Mouse (Mus musculus): Measurements from ENCODE around the gene Atxn7l2.

The Atxn7l2 gene

DNA sequence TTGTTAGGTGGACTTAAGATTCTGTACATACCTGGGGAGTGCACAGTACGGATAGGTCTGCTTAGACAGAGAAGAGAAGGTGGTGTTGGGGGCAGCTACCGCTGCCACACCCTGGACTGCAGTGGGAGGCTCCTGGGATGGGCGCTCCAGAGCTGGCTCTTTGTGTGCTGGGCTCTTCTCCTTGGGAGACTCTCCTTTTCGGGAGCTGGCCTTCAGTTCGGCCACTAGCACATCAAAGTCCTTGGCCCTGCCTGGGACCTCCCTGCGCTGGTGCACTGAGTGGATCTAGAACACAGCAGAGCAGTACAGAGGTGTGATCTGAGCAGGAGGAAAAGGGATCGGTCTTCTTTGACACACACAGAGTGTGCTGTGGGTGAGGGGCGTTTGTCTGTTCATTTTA lies 5.1 kb downstream of the Atxn7l2 start:
- DNase-seq (ENCODE audit: low spot score in 2 of 2): no peak

DNA sequence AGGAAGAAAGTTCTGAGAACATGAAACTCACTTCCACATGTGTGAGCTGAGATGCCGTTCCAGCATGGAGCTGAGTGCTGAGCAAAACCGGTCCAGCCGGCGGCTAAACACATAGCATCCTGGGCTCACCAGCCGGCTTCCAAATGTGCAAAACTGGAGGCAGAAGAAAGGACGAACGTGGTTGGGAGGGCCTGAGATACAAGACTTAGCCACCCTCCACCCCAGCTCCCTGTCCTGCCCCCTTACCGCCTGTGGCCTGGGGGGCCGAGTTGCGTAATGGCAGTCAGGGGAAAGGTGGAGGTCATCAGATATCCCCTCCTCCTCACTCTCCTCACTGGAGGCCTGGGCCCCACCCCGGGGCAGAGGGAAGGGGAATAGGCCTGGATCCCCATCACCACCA lies 6.3 kb downstream of the Atxn7l2 start:
- no peak for DNase-seq (ENCODE audit: low spot score in 2 of 2)

DNA sequence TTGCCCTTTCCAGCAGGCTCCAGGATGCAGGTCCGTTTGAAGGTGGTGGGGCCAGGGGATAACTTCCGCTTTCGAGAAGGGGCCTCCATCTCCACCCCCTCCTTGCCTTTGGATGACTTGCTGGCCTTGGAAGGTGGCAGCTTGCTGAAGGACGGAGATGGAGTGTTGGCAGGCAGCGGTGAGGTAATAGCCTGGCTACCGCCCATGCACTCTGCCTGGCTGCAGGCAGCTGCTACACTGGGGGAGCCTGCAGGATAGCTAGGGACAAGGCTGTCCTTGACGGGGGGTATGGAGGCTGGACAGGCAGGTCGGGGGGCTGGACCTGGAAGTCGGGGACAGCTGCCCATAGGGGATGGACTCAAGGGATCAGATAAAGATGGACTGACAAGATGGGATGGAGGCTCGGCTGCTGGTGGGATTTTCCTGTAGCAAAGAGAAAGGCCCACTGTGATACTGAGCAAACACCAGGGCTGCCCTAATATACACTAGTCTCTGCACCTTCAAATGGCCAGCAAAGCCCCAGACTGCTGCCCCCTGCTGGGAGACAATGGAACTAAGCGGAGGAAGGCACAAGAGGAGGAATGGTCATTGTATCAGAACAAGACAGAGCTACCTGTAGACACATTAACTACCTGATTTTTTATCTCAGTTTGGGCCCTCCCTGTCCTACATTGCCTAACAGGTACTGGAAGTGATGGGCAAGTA lies 7.0 kb downstream of the Atxn7l2 start:
- peak; percentile 63 to 76 for DNase-seq (ENCODE audit: low spot score in 2 of 2)

DNA sequence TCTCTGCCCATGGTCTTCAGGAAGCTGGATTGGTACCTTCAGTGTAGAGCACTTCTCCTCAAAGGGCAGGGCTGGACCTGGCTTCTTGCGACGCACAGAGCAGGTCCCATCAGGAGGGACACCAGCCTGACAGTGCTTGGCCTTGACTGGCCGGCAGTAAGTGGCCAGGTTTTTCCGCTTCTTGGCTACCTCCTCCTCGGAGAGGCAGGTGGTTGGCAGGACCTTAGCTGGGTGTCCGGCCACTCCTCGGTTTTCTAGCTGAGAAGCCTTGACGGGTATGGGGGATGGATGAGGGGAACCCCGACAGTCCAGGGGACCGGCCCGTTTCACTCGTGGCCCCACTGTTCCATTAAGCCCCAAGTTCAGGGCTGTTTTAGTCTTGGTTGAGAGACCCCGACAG lies 7.5 kb downstream of the Atxn7l2 start:
- no peak for DNase-seq (ENCODE audit: low spot score in 2 of 2)

DNA sequence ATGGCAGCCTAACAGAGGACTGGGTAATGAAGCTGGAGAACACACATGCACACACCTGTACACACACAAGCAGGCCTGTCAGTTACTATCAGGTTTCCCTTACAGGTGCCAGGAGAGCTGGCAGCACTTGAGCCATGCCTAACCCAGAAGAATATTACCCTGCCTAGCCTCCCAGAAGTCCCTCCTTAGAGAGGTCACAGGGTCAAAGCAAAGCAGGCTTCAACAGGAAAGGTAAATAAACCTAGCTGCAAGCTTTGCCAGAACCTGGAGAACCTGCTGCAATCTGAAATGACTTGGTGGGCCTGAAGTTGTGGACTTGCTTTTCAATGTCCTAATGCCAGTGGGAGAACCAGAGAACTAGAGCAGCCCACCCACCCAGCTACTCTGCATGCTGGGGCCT lies 8.2 kb downstream of the Atxn7l2 start:
- DNase-seq (ENCODE audit: low spot score in 2 of 2): peak; percentile 63 to 66

DNA sequence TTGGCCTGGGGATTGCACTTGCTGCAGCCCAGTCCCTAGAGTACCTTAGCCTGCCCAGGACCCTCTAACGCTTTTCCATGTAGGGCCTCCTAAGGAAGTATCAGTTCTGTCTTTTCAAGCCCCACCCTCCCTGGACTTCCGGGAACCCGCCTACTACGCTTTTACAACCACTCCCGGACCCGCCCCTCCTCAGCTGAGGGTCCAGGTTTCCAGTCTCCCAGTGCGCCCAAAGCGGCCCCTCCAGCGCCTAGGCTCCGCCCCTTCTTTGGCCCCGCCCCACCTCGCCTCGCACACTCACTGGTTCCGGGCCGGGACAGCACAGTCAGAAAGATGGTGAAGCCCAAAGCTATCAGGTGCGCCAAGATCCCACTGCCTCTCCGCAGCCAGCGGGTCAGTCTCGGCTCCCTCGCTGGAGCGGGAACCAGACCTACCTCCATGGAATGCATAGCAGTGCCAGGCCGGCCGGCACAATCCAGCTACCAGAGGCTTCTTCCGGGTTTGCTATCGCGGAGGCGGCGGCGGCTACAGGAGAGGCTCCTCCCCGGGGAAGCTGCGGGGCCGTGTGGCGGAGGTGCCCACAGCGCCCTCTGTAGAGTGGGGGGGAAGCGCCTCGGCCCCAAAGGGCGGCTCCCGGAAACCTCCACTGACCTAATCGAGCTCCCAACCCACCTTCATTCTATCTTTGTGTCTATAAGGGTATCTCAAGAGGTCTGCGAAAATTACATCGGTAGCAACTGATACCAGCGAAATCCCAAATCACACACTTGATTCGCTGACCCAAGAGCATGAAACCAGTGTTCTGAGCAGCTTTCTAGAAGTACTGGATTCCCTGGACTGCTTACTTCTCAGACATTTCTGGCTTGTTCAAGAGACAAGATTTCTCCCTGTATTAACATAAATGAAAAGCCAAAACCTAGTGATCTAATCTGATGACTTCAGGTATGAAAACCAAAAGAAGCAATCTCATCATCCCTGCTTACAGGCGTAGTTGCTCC lies 10.1 kb downstream of the Atxn7l2 start, which contains the start of gene Cyb561d1:
Gene Cyb561d1 (minus strand): TSS at position 884 of the 995 bp plus-strand sequence.
- peak; percentile 94 to 95 for DNase-seq (ENCODE audit: low spot score in 2 of 2)

DNA sequence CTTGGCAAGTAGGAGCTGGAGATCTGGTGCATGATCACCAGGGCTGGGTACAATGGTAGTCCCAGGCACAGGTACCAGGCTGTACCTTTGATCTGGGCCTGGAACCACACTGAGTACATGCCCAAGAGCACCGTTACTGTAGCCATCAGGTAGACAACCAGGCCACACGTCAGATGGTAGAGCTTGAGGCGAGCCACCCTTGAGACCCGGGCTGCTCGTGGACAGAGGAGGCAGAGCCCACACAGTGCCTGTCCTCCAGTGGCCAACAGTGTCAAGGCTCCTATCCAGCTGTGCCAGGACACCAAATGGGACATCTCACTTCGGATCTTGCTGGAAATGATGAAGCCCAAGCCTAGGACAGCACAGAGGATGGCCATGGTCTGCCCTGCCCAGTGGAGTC lies 11.5 kb downstream of the Atxn7l2 start:
- no peak for DNase-seq (ENCODE audit: low spot score in 2 of 2)

DNA sequence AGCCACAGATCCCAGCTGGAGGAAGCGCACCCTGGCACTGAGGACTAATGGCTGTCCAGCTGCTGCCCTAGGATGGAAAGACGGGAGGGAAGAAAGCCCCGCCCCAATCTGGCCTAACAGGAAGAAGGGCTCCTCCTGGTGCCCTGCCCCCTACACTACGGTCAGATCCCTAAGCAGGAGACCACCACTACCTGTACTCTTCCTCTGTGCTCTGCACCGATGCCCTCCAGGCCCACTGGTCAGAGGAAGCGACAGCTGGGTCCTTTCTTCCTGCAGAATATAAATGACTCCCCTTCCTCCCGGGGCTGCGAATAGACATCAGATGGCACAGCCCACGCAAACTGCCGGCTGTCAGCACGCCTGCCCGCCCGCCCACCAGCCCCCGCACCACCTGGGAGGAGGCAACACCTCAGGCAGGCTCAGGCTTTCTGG lies 13.7 kb downstream of the Atxn7l2 start:
- no peak for DNase-seq (ENCODE audit: low spot score in 2 of 2)

DNA sequence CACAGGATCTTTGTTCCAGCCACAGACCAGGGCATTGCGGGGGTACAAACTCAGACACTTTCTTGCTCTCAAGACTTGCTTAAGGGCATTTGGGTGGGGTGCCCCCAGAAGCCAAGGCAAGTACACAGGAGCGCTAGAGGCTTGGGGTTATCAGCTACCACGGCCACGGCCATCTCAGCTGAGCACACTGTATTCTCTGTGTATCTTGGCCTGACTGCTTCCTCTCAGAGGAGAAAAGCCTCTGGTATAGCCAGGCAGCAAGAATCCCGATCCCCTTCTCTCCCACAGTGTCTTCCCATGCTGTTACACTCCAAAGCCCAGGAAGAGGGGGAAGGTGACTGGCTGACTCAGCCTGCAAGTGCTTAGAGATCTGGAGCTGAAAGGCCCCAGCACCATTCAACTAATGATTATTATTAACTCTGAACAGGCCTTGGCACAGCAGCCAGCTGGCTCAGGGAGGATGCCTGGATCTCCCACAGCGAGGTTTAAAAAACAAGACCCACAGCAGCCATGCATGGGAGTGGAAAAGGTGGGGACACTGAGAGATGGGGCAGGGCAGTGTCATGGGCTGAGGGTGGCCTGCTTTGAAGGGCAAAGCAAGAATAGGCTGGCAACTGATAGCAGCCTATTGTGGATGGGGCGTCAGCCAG lies 14.7 kb downstream of the Atxn7l2 start:
- no peak for DNase-seq (ENCODE audit: low spot score in 2 of 2)

DNA sequence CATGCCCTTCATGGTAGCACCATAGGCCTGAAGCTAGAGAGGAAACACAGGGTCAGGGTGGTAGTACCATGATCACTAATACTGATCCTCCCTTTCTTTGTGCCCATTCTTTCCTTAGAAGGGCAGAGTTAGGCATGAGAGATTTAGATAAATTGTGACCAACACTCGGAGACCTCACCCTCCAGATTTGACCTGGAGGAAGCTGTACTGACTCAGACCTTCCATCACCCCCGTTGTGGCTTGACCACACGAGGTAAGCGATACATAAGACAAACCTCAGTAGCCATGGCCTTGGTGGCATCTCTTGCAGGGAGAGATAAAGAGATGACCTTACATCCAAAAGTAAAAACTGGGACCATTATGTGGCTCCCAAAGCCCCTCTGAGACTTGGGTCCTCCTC lies 15.4 kb downstream of the Atxn7l2 start:
- DNase-seq (ENCODE audit: low spot score in 2 of 2): no peak

DNA sequence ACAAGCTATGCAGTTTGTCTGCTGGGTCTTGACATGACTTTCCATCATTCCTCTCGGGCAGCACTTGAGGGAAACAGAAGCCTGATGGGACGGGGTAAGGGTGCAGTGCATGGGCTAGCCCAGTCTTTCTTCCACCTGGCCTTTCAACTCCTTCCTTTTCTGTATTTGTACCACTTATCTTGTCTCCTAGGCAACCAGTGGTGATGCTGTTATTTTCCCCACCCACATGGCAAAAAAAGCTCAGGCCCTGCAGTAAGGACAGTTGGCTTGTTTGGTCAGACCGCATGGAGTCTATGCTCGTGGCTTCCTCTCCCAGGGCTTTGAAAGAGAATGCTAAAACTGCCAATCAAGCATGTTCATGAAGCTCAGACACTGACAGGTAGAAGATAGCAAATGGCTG lies 17.0 kb downstream of the Atxn7l2 start:
- no peak for DNase-seq (ENCODE audit: low spot score in 2 of 2)

DNA sequence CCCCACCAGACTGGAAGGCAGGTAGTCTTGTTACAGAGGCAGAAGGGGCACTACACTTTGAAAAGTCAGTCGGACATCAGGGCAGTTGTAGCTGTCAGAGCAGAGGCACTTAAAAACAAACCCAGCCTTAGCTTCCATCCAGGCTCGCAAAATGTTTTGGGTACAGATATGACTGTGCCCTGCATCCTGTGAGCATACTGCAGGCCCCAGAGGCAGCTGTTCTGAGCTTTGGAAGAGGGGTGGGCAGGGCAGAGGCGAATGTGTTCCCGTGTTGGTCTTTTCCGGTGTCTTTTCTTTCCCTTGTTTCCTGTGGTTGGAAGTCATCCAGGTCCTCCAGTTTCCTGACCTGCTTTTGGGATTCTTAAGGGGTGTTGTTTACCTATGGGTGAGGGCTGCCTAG lies 20.8 kb downstream of the Atxn7l2 start:
- DNase-seq (ENCODE audit: low spot score in 2 of 2): no peak

DNA sequence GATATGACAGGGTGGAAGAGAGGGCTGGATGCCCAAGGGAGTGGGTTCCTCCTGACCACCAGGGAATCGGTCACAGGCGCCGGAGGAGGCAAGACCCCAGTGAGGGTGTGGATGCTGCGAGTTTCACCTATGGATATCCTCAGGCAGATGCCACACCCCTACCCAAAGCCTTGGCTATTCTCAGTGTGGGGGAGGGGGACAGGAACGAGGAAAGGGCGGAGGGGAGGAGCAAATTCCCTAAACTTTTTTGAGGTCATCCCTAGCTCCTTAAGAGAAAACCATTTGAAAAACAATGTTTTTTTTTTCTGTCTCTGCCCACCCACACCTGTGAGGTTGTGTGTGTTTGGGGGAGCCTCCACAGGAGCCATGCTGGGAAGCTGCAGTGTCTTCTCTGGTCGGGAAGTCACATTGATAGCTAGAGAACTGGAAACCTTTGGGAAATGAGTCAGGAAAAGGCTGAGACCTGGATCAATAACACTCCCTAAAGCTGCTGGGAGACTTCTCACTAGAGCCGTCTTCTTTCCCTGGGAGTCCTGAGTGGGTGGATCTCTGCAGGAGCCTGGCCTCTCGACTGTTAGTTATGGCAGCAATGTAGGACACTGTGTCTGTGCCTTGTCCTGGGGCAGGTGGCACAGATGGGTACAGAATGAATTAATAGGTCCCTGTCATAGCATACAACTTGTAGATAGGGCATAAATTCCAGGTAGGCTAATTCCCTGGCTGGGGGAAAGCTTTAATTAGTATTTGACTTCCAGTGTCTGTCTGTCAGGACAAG lies 21.8 kb downstream of the Atxn7l2 start:
- no peak for DNase-seq (ENCODE audit: low spot score in 2 of 2)

DNA sequence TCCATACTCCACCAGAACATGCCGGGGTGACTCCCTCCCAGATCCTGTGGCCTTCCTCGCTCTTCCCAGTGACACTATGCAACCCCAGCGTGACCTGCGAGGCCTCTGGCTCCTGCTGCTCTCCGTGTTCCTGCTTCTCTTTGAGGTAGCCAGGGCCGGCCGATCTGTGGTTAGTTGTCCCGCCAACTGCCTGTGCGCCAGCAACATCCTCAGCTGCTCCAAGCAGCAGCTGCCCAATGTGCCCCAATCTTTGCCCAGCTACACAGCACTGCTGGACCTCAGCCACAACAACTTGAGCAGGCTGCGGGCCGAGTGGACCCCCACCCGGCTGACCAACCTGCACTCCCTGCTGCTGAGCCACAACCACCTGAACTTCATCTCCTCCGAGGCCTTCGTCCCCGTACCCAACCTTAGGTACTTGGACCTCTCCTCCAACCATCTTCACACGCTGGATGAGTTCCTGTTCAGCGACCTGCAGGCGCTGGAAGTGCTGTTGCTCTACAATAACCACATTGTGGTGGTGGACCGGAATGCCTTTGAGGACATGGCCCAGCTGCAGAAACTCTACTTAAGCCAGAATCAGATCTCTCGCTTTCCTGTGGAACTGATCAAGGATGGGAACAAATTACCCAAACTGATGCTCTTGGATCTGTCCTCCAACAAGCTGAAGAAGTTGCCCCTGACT lies 23.5 kb downstream of the Atxn7l2 start:
- DNase-seq (ENCODE audit: low spot score in 2 of 2): no peak

DNA sequence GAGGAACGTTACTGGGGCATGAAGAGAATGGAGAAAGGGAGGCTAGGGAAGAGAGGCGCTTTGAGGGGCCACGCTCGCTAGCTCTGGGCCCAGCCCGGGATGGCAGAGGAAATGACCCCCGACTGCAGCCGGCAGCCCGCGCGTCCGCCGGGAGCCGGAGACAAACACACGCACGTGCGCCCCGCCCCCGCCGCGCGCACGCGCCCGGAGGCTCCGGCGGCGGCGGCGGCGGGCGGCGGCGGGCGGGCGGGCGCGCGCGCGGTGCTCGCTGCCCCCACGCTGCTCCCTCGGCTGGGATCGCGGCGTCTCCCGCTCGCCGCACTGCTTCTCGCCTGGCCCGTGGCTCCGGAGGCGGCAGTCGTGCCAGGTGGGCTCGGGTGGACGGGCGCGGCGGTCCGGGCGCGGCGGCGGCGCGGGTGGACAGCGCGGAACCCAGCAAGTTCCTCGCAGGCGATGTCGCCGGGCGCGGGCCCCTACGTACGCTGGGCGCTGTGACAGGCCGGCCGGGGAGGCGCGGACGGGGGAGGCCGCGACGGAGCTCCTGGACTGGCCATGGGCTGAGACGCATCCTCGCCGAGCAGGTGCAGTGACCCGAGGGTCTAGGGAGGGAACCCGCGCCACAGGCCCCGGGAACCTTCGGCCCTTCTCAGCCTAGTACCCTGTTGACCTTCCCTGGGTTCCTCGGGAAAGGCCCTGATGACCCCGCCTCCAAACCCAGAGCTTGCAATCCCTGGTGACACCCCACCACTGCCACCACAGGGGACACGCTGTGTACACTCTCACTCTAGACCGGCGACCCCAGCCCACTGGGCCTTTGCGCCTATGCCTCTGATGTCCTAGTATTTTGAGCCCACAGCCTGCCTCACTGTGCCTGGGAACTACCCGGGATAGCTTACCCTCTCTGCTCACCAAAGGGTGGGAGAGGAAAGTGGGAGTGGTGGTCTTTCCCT lies 24.4 kb downstream of the Atxn7l2 start, which contains the start of gene Amigo1:
Gene Amigo1 (plus strand): TSS at position 238 of the 950 bp plus-strand sequence.
- no peak for DNase-seq (ENCODE audit: low spot score in 2 of 2)

DNA sequence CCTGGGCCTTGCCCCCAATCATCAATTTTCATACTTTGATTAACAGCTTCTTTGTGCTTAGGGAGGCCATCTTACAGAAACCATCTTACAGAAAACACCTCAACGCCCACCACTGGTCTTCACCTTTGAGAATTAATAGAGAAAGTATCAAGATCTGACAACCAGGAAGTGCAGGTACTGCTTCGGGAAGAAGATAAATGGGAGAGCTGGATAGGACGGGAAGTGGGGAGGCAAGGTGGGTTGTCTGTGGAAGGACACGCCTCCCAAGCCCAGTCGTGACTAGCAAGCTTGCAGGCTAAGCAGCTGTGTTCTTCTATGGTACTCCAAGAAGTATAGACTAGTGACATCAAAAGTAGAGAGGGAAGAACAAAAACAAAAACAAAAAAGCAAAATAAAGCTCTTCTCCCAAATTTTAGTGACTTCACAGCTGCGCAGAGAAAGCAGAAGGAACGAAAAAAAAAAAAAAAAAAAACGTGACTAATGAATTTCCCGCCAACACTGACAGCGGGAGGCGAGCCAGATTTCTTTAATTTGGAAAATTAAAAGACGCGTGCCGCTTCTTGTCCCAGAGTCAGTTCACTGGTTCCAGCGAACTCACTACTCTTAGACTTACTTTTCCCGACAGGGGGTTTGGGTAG lies 25.2 kb downstream of the Atxn7l2 start:
- DNase-seq (ENCODE audit: low spot score in 2 of 2): no peak

DNA sequence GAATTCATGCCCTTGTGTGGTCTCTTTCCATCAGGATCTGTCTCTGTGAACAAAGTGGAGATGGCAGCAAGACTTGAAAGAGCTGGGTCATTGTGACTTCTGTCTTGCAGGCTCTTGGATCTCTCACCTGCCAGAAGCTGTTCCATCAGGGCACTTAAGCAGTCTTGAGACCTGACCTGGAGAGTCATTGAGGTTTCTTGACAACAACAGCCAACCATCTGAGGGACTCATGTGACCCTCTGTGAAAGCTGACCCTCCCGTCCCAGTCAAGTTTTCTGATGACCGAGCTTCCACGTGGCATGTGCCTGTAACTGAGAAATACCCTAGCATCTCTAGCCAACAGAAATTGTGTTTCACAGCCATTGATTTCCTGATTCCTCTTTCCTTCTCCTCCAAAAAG lies 26.0 kb downstream of the Atxn7l2 start:
- DNase-seq (ENCODE audit: low spot score in 2 of 2): no peak

DNA sequence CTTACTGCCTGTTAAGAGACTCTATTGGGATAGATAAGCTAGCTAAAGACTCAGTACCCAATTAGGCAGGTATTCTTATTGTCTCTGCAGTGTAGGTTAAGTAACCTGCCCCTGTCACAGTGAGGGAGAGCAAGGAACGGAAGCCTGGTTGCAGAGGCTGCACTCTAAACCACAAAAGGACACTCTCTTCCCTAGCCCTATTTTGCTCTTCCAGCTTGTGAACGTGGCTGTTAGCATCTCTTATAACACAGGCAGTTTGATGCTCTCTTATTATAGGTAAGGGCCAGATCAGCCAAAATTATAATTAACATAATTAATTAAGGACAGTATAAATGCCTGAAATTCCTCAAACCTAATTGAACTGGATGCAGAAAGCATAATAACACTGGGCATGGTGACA lies 30.2 kb downstream of the Atxn7l2 start:
- no peak for DNase-seq (ENCODE audit: low spot score in 2 of 2)
